Mouse (Mus musculus) intestine, embryonic 16.5 days (tissue): ENCODE data around the gene Gbx2. TPM values are rescaled to one million over a fixed set of nuclear protein-coding genes. Genes with fewer than 3 reads are reported as not detected.

Source experiments
- ATAC-seq: fragments of 200-750 bp; cut with Nextera tagmentation; 2 replicates; pipeline ENCODE4 v1.8.0; 2017; ENCODE audit warnings: moderate TSS enrichment, moderate library complexity
- H3K27ac ChIP-seq: fragments of 300-500 bp; sonication (generic); 2 replicates; pipeline ENCODE4 v1.5.1; 2014; ENCODE audit warnings: mild to moderate bottlenecking, low read length
- H3K27me3 ChIP-seq: fragments of 300-500 bp; sonication (generic); replicated peaks from 2 replicates; pipeline ENCODE4 v1.6.1; 2014; ENCODE audit warnings: low read length, control low read depth, mixed read lengths; ENCODE audit not compliant: control insufficient read depth, insufficient read depth
- H3K36me3 ChIP-seq: fragments of 300-500 bp; sonication (generic); 2 replicates; pipeline ENCODE4 v1.6.1; 2014; ENCODE audit warnings: low read length, control low read depth; ENCODE audit not compliant: control insufficient read depth, insufficient read depth
- H3K4me1 ChIP-seq: fragments of 300-500 bp; sonication (generic); 2 replicates; pipeline ENCODE4 v1.6.1; 2014; ENCODE audit warnings: low read length, control low read depth, mixed read lengths; ENCODE audit not compliant: control insufficient read depth, insufficient read depth
- H3K4me2 ChIP-seq: fragments of 300-500 bp; sonication (generic); 2 replicates; pipeline ENCODE4 v1.6.1; 2014; ENCODE audit warnings: low read depth, low read length, control low read depth
- H3K4me3 ChIP-seq: fragments of 300-500 bp; sonication (generic); 2 replicates; pipeline ENCODE4 v1.5.1; 2014; ENCODE audit warnings: mild to moderate bottlenecking, low read length
- H3K9ac ChIP-seq: fragments of 300-500 bp; sonication (generic); 2 replicates; pipeline ENCODE4 v1.6.1; 2014; ENCODE audit warnings: low read depth, low read length
- H3K9me3 ChIP-seq: fragments of 300-500 bp; sonication (generic); 2 replicates; pipeline ENCODE4 v1.6.1; 2016; ENCODE audit warnings: low read length, control low read depth; ENCODE audit not compliant: control insufficient read depth
- WGBS: fragments of 180-500 bp; shearing (Covaris S2); extraction: QIAGEN DNeasy Blood & Tissue Kit; methylation state at CpG from one replicate; pipeline ENCODE4 v1.1.7; 2014; 5-methylcytosine and 5-hydroxymethylcytosine counted together
- polyA plus RNA-seq: library from polyadenylated mRNA; unstranded; fragments of >200 nt; fragmentation: Nextera tagmentation; extraction: Ambion mirVana; gene quantifications from 2 replicates; pipeline ENCODE4 v1.2.1, GENCODE M21; 2015

Gbx2 gene
- polyA plus RNA-seq, 1 experiment from 2014 or later, result 0.09 TPM

- WGBS, result 67% methylated on average over 12 of the region's 12 CpGs
- no peaks in the 10 kb centered on the region for H3K36me3 ChIP-seq
- ATAC-seq, result no peak
- no peaks in the 10 kb centered on the region; the same call in 1 of the 2 replicates for H3K4me1 ChIP-seq
- peaks cover 24% of the 10 kb centered on the region for H3K27me3 ChIP-seq
- H3K4me3 ChIP-seq, result no peak overlapping the region
- no peaks in the 10 kb centered on the region for H3K9me3 ChIP-seq
- H3K9ac ChIP-seq, result no peak overlapping the region
- no peak overlapping the region for H3K27ac ChIP-seq
- no peak overlapping the region for H3K4me2 ChIP-seq
These were observed 33.4 kb upstream of the Gbx2 start for GRCm38 (mm10) chr1:89964426-89964825.

DNA sequence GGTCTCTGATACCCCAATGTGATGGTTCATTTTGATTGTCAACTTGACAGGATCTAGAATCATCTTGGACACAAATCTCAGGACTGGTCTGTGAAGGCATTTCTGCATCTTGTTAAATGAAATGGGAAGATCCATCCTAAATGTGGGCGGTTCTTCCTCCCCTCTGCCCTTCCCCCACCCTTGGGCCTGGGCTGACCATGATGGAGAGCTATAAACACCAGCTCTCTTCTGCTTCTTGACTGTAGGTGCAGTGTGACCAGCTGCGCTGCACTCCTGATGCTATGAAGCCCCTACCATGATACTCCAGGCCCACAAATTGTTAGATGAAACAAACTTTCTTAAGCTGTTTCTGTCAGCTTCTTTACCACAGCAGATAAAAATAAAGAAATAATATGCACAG lies 32.3 kb upstream of the Gbx2 start:
- WGBS, result 86% methylated on average over 2 of the region's 2 CpGs
- H3K27ac ChIP-seq, result no peak overlapping the region
- no peaks in the 10 kb centered on the region for H3K36me3 ChIP-seq
- ATAC-seq, result no peak
- no peak overlapping the region for H3K4me2 ChIP-seq
- H3K27me3 ChIP-seq, result peaks cover 12% of the 10 kb centered on the region
- H3K4me3 ChIP-seq, result no peak overlapping the region
- H3K9me3 ChIP-seq, result no peaks in the 10 kb centered on the region
- H3K4me1 ChIP-seq, result no peaks in the 10 kb centered on the region
- H3K9ac ChIP-seq, result no peak overlapping the region

- H3K27ac ChIP-seq, result no peak overlapping the region
- peaks cover 3% of the 10 kb centered on the region; the same call in 1 of the 2 replicates for H3K27me3 ChIP-seq
- WGBS, result 24% methylated on average over 13 of the region's 13 CpGs
- no peaks in the 10 kb centered on the region for H3K4me1 ChIP-seq
- no peak for ATAC-seq
- H3K9ac ChIP-seq, result no peak overlapping the region
- H3K4me3 ChIP-seq, result no peak overlapping the region
- H3K9me3 ChIP-seq, result no peaks in the 10 kb centered on the region
- no peaks in the 10 kb centered on the region for H3K36me3 ChIP-seq
- H3K4me2 ChIP-seq, result no peak overlapping the region
These were observed 31.1 kb upstream of the Gbx2 start for GRCm38 (mm10) chr1:89962092-89962491.

DNA sequence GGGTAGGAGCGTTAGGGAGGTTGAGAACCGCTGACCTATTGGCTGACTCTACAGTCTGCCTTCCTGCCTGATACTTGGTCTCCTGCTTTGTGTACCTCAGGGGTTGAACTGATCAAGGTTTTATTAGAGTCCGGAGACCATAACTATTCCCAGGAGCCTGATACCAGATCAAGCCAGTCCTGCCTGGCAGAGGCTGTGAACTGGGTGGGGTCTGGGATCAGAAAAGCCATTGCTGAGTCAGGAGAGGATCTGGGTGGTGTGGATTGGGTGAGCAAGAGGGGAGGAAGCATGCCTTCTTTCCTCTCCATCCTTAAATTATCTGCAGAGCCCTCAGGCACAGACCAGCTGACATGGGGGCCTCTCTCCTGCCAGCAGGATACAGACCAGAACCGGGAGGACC lies 28.4 kb upstream of the Gbx2 start:
- H3K4me2 ChIP-seq, result no peak overlapping the region
- no peaks in the 10 kb centered on the region for H3K9me3 ChIP-seq
- H3K4me1 ChIP-seq, result no peaks in the 10 kb centered on the region
- no peak overlapping the region for H3K4me3 ChIP-seq
- no peak overlapping the region for H3K27ac ChIP-seq
- no peaks in the 10 kb centered on the region for H3K36me3 ChIP-seq
- no peaks in the 10 kb centered on the region for H3K27me3 ChIP-seq
- no peak overlapping the region for H3K9ac ChIP-seq
- WGBS, result 78% methylated on average over 4 of the region's 4 CpGs
- ATAC-seq, result no peak

DNA sequence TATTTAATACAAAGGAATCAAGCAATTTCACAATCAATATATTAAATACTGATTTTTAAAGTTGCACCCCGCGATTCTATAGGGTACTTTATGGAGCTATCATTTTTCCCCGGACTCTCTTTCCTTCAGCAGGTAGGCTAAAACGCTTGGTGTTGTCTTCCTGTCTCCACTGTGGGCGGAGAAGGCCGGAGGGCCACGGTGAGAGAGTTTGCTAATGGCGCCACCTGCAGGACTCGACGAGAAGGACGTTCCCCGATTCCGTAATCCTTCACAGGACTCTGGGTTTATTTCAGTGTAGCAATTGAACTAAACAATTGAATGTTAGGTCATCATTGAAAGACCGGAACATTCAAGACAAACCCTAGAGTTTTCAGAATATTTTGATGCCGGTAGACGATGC lies 12.2 kb upstream of the Gbx2 start:
- Histone ChIP-seq H3K4me1 (peaks cover 11% of the 10 kb centered on the region), H3K27me3 (peaks cover 54% of the 10 kb centered on the region), H3K9ac (no peak overlapping the region), H3K27ac (no peak overlapping the region), H3K36me3 (no peaks in the 10 kb centered on the region), H3K4me2 (no peak overlapping the region), H3K9me3 (no peaks in the 10 kb centered on the region), H3K4me3 (no peak overlapping the region)
- ATAC-seq, result peak; percentile 43
- WGBS, result 3% methylated on average over 16 of the region's 16 CpGs

GRCm38 (mm10) chr1:89942395-89942976 lies 11.5 kb upstream of the Gbx2 start:
- Histone ChIP-seq H3K9ac (no peak overlapping the region), H3K9me3 (no peaks in the 10 kb centered on the region), H3K27ac (no peak overlapping the region), H3K27me3 (peaks cover 59% of the 10 kb centered on the region), H3K36me3 (no peaks in the 10 kb centered on the region), H3K4me2 (peak overlapping the region; percentile 43; the same call in 1 of the 2 replicates), H3K4me1 (peaks cover 11% of the 10 kb centered on the region), H3K4me3 (peak overlapping the region; percentile 18; the same call in 1 of the 2 replicates)
- ATAC-seq, result no peak
- WGBS, result 7% methylated on average over 15 of the region's 15 CpGs

DNA sequence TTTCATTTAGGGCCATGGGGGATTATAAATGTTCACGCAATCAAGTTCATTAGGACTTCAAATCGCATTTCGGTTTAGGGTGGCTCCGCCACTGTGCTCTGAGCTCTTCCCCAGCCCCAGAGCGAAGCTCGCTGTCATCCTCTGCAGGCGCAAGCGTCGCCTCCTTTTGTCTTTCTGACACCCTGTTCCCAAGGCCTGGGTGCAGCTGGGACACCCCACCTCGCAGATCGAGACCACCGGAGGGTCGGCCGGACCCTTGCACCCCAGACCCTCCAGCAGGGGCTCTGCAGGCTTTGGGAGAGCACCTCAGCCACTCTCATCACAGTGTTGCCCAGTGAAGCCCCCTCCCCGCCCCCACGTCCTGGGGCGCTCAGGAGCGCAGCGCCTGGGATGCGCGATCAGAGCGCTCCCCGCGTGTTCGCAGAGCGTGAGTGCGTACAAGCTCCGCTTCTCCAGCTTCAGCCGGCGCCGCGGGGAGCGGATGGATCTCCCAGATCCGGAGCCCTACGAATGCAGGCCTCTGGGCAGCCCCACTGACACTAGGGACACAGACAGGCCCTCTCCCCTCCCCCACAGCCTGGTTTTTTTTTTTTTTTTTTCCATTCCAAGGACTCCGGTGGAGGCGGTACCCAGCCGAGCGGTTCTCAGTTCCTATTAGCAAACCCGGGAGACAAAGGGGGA lies 10.9 kb upstream of the Gbx2 start:
- H3K36me3 ChIP-seq, result no peaks in the 10 kb centered on the region
- peaks cover 65% of the 10 kb centered on the region for H3K27me3 ChIP-seq
- no peak overlapping the region for H3K27ac ChIP-seq
- H3K9ac ChIP-seq, result no peak overlapping the region
- peak overlapping the region; percentile 43 for H3K4me2 ChIP-seq
- H3K4me3 ChIP-seq, result peak overlapping the region; percentile 18
- 1% methylated on average over 40 of the region's 40 CpGs for WGBS
- H3K4me1 ChIP-seq, result peaks cover 11% of the 10 kb centered on the region
- no peaks in the 10 kb centered on the region for H3K9me3 ChIP-seq
- ATAC-seq, result no peak

GRCm38 (mm10) chr1:89940961-89941524 lies 10.1 kb upstream of the Gbx2 start:
- 16% methylated on average over 15 of the region's 15 CpGs for WGBS
- no peak overlapping the region for H3K4me2 ChIP-seq

GRCm38 (mm10) chr1:89939981-89940726 lies 9.2 kb upstream of the Gbx2 start:
- WGBS, result 4% methylated on average over 33 of the region's 34 CpGs
- Histone ChIP-seq H3K4me3 (peak overlapping the region; percentile 32), H3K4me1 (peaks cover 11% of the 10 kb centered on the region), H3K9me3 (no peaks in the 10 kb centered on the region), H3K9ac (no peak overlapping the region), H3K4me2 (peak overlapping the region; percentile 53), H3K27ac (no peak overlapping the region), H3K36me3 (no peaks in the 10 kb centered on the region), H3K27me3 (peaks cover 78% of the 10 kb centered on the region)
- peak; percentile 72 for ATAC-seq

More at GRCm38 (mm10) chr1:89940961-89941524, 10.1 kb upstream of the Gbx2 start:
- H3K4me3 ChIP-seq, result no peak overlapping the region
- H3K9me3 ChIP-seq, result no peaks in the 10 kb centered on the region
- ATAC-seq, result no peak
- H3K27ac ChIP-seq, result no peak overlapping the region
- H3K9ac ChIP-seq, result no peak overlapping the region
- no peaks in the 10 kb centered on the region for H3K36me3 ChIP-seq
- peaks cover 11% of the 10 kb centered on the region for H3K4me1 ChIP-seq
- H3K27me3 ChIP-seq, result peaks cover 73% of the 10 kb centered on the region
